25 mouse cellular contexts compared by ENCODE assay signal in genomic region chr7:46499561-46499960, GRCm38 (mm10).
A peak's percentile ranks its signal among the peaks of the same experiment; 100 is the strongest.
DNase-seq lines count a peak whose midpoint lies in the region; ATAC-seq and TF ChIP-seq lines count a peak whose summit lies in the region.
"Had no signal": no experiment of that assay in that cellular context is flagged by ENCODE, and none has a peak within 500 bp of the region (broad histone marks: within the 10 kb centered on the region; RNA-seq: fewer than 3 reads in every experiment).

No protein-coding gene starts in this region.

- H3K4me3 ChIP-seq in stomach, embryonic 16.5 days (replicated peaks; ENCODE audit: low read length): no peak overlapping the region
- no peak overlapping the region for H3K4me3 ChIP-seq in stomach, postnatal 0 days (ENCODE audit: low read depth, low read length)
- H3K4me3 ChIP-seq in midbrain, embryonic 11.5 days (ENCODE audit: low read depth, low read length): no peak overlapping the region
- H3K4me3 ChIP-seq: forebrain, embryonic 15.5 days; heart, adult 2 months; heart, embryonic 13.5 days; megakaryocyte, embryonic 14.5 days; midbrain, embryonic 15.5 days; myocyte; stomach, embryonic 15.5 days had no signal

- no peak for TF ChIP-seq CTCF in stomach, postnatal 0 days (IDR thresholded peaks at IDR 0.05; ENCODE audit: low read depth)

- 86% methylated on average over 4 of the region's 4 CpGs for WGBS in stomach, embryonic 16.5 days
- WGBS in stomach, postnatal 0 days: 92% methylated on average over 4 of the region's 4 CpGs
- WGBS in midbrain, embryonic 11.5 days: 95% methylated on average over 4 of the region's 4 CpGs

- DNase-seq in stomach, postnatal 0 days (ENCODE audit: low spot score): no peak
- DNase-seq in natural killer cell, adult 2 months (ENCODE audit: low spot score in 2 of 2): peak; percentile 4 to 10
- peak; percentile 31 for DNase-seq in thymus, postnatal 4 days
- DNase-seq in left cerebral cortex, postnatal 25 days (ENCODE audit: low spot score in 2 of 2): no peak
- no peak for DNase-seq in midbrain, embryonic 11.5 days (ENCODE audit: low spot score, missing footprints)
- no peak for DNase-seq in cerebellum, adult 9-10 months
- DNase-seq: B cell, adult 2 months; cerebellum, adult 11-12 months; cerebellum, postnatal 25 days; gastrocnemius, postnatal 10 days; heart, adult 2 months; heart, postnatal 14 days; kidney, adult 2 months; kidney, postnatal 10 days; liver, postnatal 0 days; lung, postnatal 10 days had no signal

- no peak overlapping the region for H3K9ac ChIP-seq in stomach, embryonic 16.5 days (ENCODE audit: low read length)
- no peak overlapping the region for H3K9ac ChIP-seq in stomach, postnatal 0 days (ENCODE audit: low read length)
- H3K9ac ChIP-seq in midbrain, embryonic 11.5 days (ENCODE audit: low read length): no peak overlapping the region
- H3K9ac ChIP-seq: forebrain, embryonic 15.5 days; heart, embryonic 13.5 days; hindbrain, embryonic 14.5 days; liver, postnatal 0 days; midbrain, embryonic 15.5 days; stomach, embryonic 15.5 days had no signal

- H3K4me1 ChIP-seq in stomach, embryonic 16.5 days (ENCODE audit: control insufficient read depth, insufficient read depth, low read length): 0 out of 2 replicates have a peak, but pooled peaks cover 3% of the 10 kb centered on the region
- H3K4me1 ChIP-seq in stomach, postnatal 0 days (replicated peaks; ENCODE audit: control insufficient read depth, insufficient read depth): no peaks in the 10 kb centered on the region
- no peaks in the 10 kb centered on the region for H3K4me1 ChIP-seq in midbrain, embryonic 11.5 days (ENCODE audit: control insufficient read depth, insufficient read depth, low read length)
- H3K4me1 ChIP-seq: heart, embryonic 13.5 days; midbrain, embryonic 15.5 days; stomach, embryonic 15.5 days had no signal

- intact Hi-C loops in left cerebral cortex, postnatal 25 days (cut with DNase I): no loop called here

- H3K27ac ChIP-seq in stomach, embryonic 16.5 days (ENCODE audit: low read length): no peak overlapping the region
- H3K27ac ChIP-seq in stomach, postnatal 0 days (replicated peaks): no peak overlapping the region
- H3K27ac ChIP-seq in midbrain, embryonic 11.5 days (ENCODE audit: low read depth, low read length): no peak overlapping the region
- H3K27ac ChIP-seq: forebrain, embryonic 15.5 days; heart, adult 2 months; heart, embryonic 13.5 days; hindbrain, embryonic 14.5 days; midbrain, embryonic 15.5 days; stomach, embryonic 15.5 days had no signal

- no peak for TF ChIP-seq EP300 in stomach, postnatal 0 days (optimal IDR thresholded peaks at IDR 0.05)

- no peaks in the 10 kb centered on the region for H3K36me3 ChIP-seq in stomach, embryonic 16.5 days (ENCODE audit: control insufficient read depth, insufficient read depth, low read length)
- H3K36me3 ChIP-seq in stomach, postnatal 0 days (ENCODE audit: control insufficient read depth, insufficient read depth, low read length): no peaks in the 10 kb centered on the region
- no peaks in the 10 kb centered on the region for H3K36me3 ChIP-seq in midbrain, embryonic 11.5 days (ENCODE audit: control insufficient read depth, insufficient read depth, low read length)
- H3K36me3 ChIP-seq: forebrain, embryonic 15.5 days; heart, embryonic 13.5 days; midbrain, embryonic 15.5 days; stomach, embryonic 15.5 days had no signal

- no peak overlapping the region for H3K4me2 ChIP-seq in stomach, embryonic 16.5 days (ENCODE audit: low read depth, low read length)
- H3K4me2 ChIP-seq in stomach, postnatal 0 days (replicated peaks; ENCODE audit: low read depth): no peak overlapping the region
- no peak overlapping the region for H3K4me2 ChIP-seq in midbrain, embryonic 11.5 days
- H3K4me2 ChIP-seq: forebrain, embryonic 15.5 days; heart, embryonic 13.5 days; hindbrain, embryonic 14.5 days; midbrain, embryonic 15.5 days; stomach, embryonic 15.5 days had no signal

- H3K9me3 ChIP-seq in stomach, embryonic 16.5 days (replicated peaks; ENCODE audit: control insufficient read depth, low read length): no peaks in the 10 kb centered on the region
- no peaks in the 10 kb centered on the region for H3K9me3 ChIP-seq in stomach, postnatal 0 days (ENCODE audit: control insufficient read depth, low read length)
- H3K9me3 ChIP-seq in midbrain, embryonic 11.5 days (ENCODE audit: control insufficient read depth, low read length): no peaks in the 10 kb centered on the region
- H3K9me3 ChIP-seq: forebrain, embryonic 15.5 days; heart, embryonic 13.5 days; midbrain, embryonic 15.5 days; stomach, embryonic 15.5 days had no signal

- H3K27me3 ChIP-seq in stomach, embryonic 16.5 days (ENCODE audit: control insufficient read depth, insufficient read depth, low read length): no peaks in the 10 kb centered on the region
- H3K27me3 ChIP-seq in stomach, postnatal 0 days (ENCODE audit: control insufficient read depth, insufficient read depth, low read length): no peaks in the 10 kb centered on the region
- H3K27me3 ChIP-seq in midbrain, embryonic 11.5 days (ENCODE audit: control insufficient read depth, insufficient read depth, low read length): no peaks in the 10 kb centered on the region
- H3K27me3 ChIP-seq: forebrain, embryonic 15.5 days; heart, embryonic 13.5 days; midbrain, embryonic 15.5 days; stomach, embryonic 15.5 days had no signal

- peak; percentile 21; the same call in 1 of the 2 replicates for ATAC-seq in stomach, embryonic 16.5 days (ENCODE audit: insufficient read depth, low FRiP score)
- ATAC-seq in stomach, postnatal 0 days (ENCODE audit: low FRiP score, low TSS enrichment): no peak
- peak; percentile 49 to 60; a peak in 2 of 4 replicates for ATAC-seq in hematopoietic stem cell, adult 5-6 weeks (replicated peaks in 1 of 2; ENCODE audit: insufficient read depth in 1 of 2, low FRiP score in 2 of 2, low TSS enrichment in 1 of 2, low read depth in 1 of 2, poor library complexity in 2 of 2, severe bottlenecking in 2 of 2)
- ATAC-seq in midbrain, embryonic 11.5 days (ENCODE audit: low FRiP score): no peak
- ATAC-seq: forebrain, embryonic 15.5 days; liver, postnatal 0 days; midbrain, embryonic 15.5 days had no signal

Comparison
In these comparisons a context has a peak if more than half of its experiments do, and no peak if none do; other contexts are left out.
1. ATAC-seq: peak in stomach, embryonic 16.5 days (single experiment) and hematopoietic stem cell, adult 5-6 weeks (2 of 2); none in stomach, postnatal 0 days (single experiment) and midbrain, embryonic 11.5 days (single experiment).
2. DNase-seq: peak in natural killer cell, adult 2 months (2 of 2) and thymus, postnatal 4 days (single experiment); none in stomach, postnatal 0 days (single experiment), left cerebral cortex, postnatal 25 days (0 of 2), midbrain, embryonic 11.5 days (single experiment) and cerebellum, adult 9-10 months (single experiment).